Mouse (Mus musculus): ENCODE results near the gene Epsti1. TPM values are rescaled to one million over a fixed set of nuclear protein-coding genes. Genes with fewer than 3 reads are reported as not detected.
"Not testable (repeated sequence)": the region's sequence is repeated elsewhere in the genome, so short reads cannot be mapped to it uniquely, and the experiment has no call there.

Epsti1 gene
- under 1 TPM; 0.28 to 0.52 TPM for total RNA-seq (2021)
- long read RNA-seq, experiment 1, result 0 reads
- long read RNA-seq, experiment 2, partial matches to known transcripts, result 1 of 1 reads
- long read RNA-seq, experiment 2, other reads (novel, unspliced or antisense), result 0 of 1 reads

- intact Hi-C loops (cut with DNase I), result no loop called here
- no peak for DNase-seq
These were observed at the start of gene Epsti1 for GRCm38 (mm10) chr14:77904171-77904762. Epsti1 (plus strand) TSS chr14:77904239.

GRCm38 (mm10) chr14:77859894-77860293 is 44.1 kb upstream of the Epsti1 start:
- DNase-seq, result no peak
- intact Hi-C loops (cut with DNase I), result no loop called here

GRCm38 (mm10) chr14:77860841-77861560 is 43.0 kb upstream of the Epsti1 start:
- intact Hi-C loops (cut with DNase I), result no loop called here
- DNase-seq, result no peak

GRCm38 (mm10) chr14:77864051-77864450 is 40.0 kb upstream of the Epsti1 start:
- DNase-seq, result no peak
- intact Hi-C loops (cut with DNase I), result no loop called here

- no peak for DNase-seq
- intact Hi-C loops (cut with DNase I), result no loop called here
These were observed 39.5 kb upstream of the Epsti1 start for GRCm38 (mm10) chr14:77864510-77864909.

- intact Hi-C loops (cut with DNase I), result no loop called here
- DNase-seq, result no peak
These were observed 36.4 kb upstream of the Epsti1 start for GRCm38 (mm10) chr14:77867601-77868000.

GRCm38 (mm10) chr14:77870926-77871325 is 33.1 kb upstream of the Epsti1 start:
- DNase-seq, result no peak
- intact Hi-C loops (cut with DNase I), result no loop called here

- no peak for DNase-seq
- intact Hi-C loops (cut with DNase I), result no loop called here
These were observed 32.6 kb upstream of the Epsti1 start for GRCm38 (mm10) chr14:77871380-77871975.

GRCm38 (mm10) chr14:77874304-77875241 is 29.5 kb upstream of the Epsti1 start, which contains the start of gene Dnajc15:
Dnajc15 (minus strand) TSS chr14:77875125.
- DNase-seq, result peak; percentile 85 to 87
- intact Hi-C loops (cut with DNase I), result no loop called here

- DNase-seq, result no peak
- intact Hi-C loops (cut with DNase I), result no loop called here
These were observed 27.8 kb upstream of the Epsti1 start for GRCm38 (mm10) chr14:77876199-77876598.

GRCm38 (mm10) chr14:77877876-77878275 is 26.2 kb upstream of the Epsti1 start:
- DNase-seq; intact Hi-C loops (cut with DNase I): not testable (repeated sequence)

- no peak for DNase-seq
- intact Hi-C loops (cut with DNase I), result no loop called here
These were observed 22.0 kb upstream of the Epsti1 start for GRCm38 (mm10) chr14:77881998-77882397.

- intact Hi-C loops (cut with DNase I), result no loop called here
- no peak for DNase-seq
These were observed 21.4 kb upstream of the Epsti1 start for GRCm38 (mm10) chr14:77882669-77883068.

- intact Hi-C loops (cut with DNase I), result no loop called here
- DNase-seq, result no peak
These were observed 17.7 kb upstream of the Epsti1 start for GRCm38 (mm10) chr14:77886376-77886775.

- intact Hi-C loops (cut with DNase I), result no loop called here
- DNase-seq, result no peak
These were observed 17.1 kb upstream of the Epsti1 start for GRCm38 (mm10) chr14:77886941-77887340.

- DNase-seq, result no peak
- intact Hi-C loops (cut with DNase I), result no loop called here
These were observed 14.1 kb upstream of the Epsti1 start for GRCm38 (mm10) chr14:77889911-77890310.

- DNase-seq, result no peak
- intact Hi-C loops (cut with DNase I), result no loop called here
These were observed 8.1 kb upstream of the Epsti1 start for GRCm38 (mm10) chr14:77895951-77896350.

GRCm38 (mm10) chr14:77902541-77902940 is 1.5 kb upstream of the Epsti1 start:
- DNase-seq, result no peak
- intact Hi-C loops (cut with DNase I), result no loop called here

GRCm38 (mm10) chr14:77905466-77905865 is 1.4 kb downstream of the Epsti1 start:
- no peak for DNase-seq
- intact Hi-C loops (cut with DNase I), result no loop called here

- intact Hi-C loops (cut with DNase I), result no loop called here
- no peak for DNase-seq
These were observed 2.5 kb downstream of the Epsti1 start for GRCm38 (mm10) chr14:77906586-77906985.

Measured in gastrocnemius, postnatal 36 days (tissue).